Mouse (Mus musculus): ENCODE data around the gene Gm11992.

The Gm11992 gene

DNA sequence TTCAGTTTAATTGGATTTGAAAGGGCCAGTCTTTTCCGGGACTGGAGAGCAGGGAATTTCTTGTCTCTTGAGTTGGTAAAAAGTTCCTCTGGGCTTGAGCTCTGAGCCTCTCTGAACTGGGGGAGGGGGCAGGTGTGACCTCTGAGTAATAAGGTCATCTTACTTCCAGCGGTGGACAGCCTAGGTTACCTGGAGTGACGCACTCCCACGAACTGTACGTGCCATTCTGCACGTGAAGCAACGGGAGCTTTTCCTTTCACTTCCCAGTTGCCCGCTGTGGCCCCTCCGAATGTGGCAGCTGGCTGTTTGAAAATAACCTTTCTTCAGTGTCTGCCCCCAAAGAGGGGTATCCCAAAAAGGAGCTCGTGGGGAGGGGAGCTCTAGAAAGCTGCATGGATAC lies 67.7 kb downstream of the Gm11992 start:
- DNase-seq: peak; percentile 41

GRCm38 (mm10) chr11:9116916-9117315 lies 68.5 kb downstream of the Gm11992 start:
- DNase-seq: no peak

GRCm38 (mm10) chr11:9117358-9118049 lies 69.1 kb downstream of the Gm11992 start:
- DNase-seq: peak; percentile 37

- DNase-seq: no peak
These were observed 69.6 kb downstream of the Gm11992 start, which contains the start of gene Upp1 for GRCm38 (mm10) chr11:9118050-9118420. Gene Upp1 (plus strand): TSS chr11:9118103.

- DNase-seq: peak; percentile 62
These were observed 70.2 kb downstream of the Gm11992 start for GRCm38 (mm10) chr11:9118421-9119121.

Measured in embryo, embryonic 11 days (tissue).